Mouse (Mus musculus) heart, embryonic 14.5 days (tissue): ENCODE measurements at regions not wholly inside any gene's neighbourhood (a gene's known extent, or its start where the extent isn't known, plus 50 kb on each side); places are given as distances from the start of the nearest gene placed in this dataset.

Experiments used
- ATAC-seq: fragments of 200-750 bp; cut with Nextera tagmentation; 2 replicates; pipeline ENCODE4 v1.8.0; 2017; ENCODE audit warnings: low read depth, moderate TSS enrichment; ENCODE audit not compliant: insufficient number of reproducible peaks, insufficient read depth, low FRiP score
- H3K27ac ChIP-seq, 2 experiments: fragments of 200-500 bp in 1 of 2; fragments of 300-500 bp in 1 of 2; sonication (generic) in 1 of 2; replicated peaks in 1 of 2; 2 replicates each; pipeline ENCODE4 v1.5.1; 2012 to 2014; ENCODE audit warnings: low read depth in 2 of 2, low read length in 2 of 2, control low read depth in 1 of 2, mild to moderate bottlenecking in 1 of 2, mixed read lengths in 1 of 2; ENCODE audit not compliant: control insufficient read depth in 1 of 2, insufficient read depth in 1 of 2
- H3K27me3 ChIP-seq: fragments of 300-500 bp; sonication (generic); 2 replicates; pipeline ENCODE4 v1.6.1; 2014; ENCODE audit warnings: mild to moderate bottlenecking, low read length, control low read depth; ENCODE audit not compliant: control insufficient read depth, insufficient read depth
- H3K36me3 ChIP-seq: fragments of 300-500 bp; sonication (generic); 2 replicates; pipeline ENCODE4 v1.6.1; 2014; ENCODE audit warnings: mild to moderate bottlenecking, control low read depth, low read length, mixed read lengths; ENCODE audit not compliant: control insufficient read depth, insufficient read depth
- H3K4me1 ChIP-seq, 2 experiments: fragments of 200-500 bp in 1 of 2; fragments of 300-500 bp in 1 of 2; sonication (generic) in 1 of 2; 2 replicates each; pipeline ENCODE4 v1.6.1; 2012 to 2014; ENCODE audit warnings: low read length in 2 of 2, control low read depth in 1 of 2, mixed read lengths in 1 of 2; ENCODE audit not compliant: control insufficient read depth in 2 of 2, insufficient read depth in 2 of 2
- H3K4me2 ChIP-seq: fragments of 300-500 bp; sonication (generic); 2 replicates; pipeline ENCODE4 v1.6.1; 2014; ENCODE audit warnings: mild to moderate bottlenecking, low read length
- H3K4me3 ChIP-seq, 2 experiments: fragments of 200-500 bp in 1 of 2; fragments of 300-500 bp in 1 of 2; sonication (generic) in 1 of 2; 2 replicates each; pipeline ENCODE4 v1.5.1; 2012 to 2014; ENCODE audit warnings: low read length in 2 of 2, mild to moderate bottlenecking in 2 of 2, control low read depth in 1 of 2, low read depth in 1 of 2, moderate library complexity in 1 of 2; ENCODE audit not compliant: control insufficient read depth in 1 of 2, insufficient read depth in 1 of 2
- H3K9ac ChIP-seq: fragments of 300-500 bp; sonication (generic); 2 replicates; pipeline ENCODE4 v1.6.1; 2014; ENCODE audit warnings: mild to moderate bottlenecking, low read length
- H3K9me3 ChIP-seq: fragments of 300-500 bp; sonication (generic); 2 replicates; pipeline ENCODE4 v1.6.1; 2016; ENCODE audit warnings: low read length, control low read depth; ENCODE audit not compliant: control insufficient read depth
- WGBS: fragments of 180-500 bp; shearing (Covaris S2); extraction: QIAGEN DNeasy Blood & Tissue Kit; methylation state at CpG from one replicate; pipeline ENCODE4 v1.1.7; 2014; 5-methylcytosine and 5-hydroxymethylcytosine counted together

DNA sequence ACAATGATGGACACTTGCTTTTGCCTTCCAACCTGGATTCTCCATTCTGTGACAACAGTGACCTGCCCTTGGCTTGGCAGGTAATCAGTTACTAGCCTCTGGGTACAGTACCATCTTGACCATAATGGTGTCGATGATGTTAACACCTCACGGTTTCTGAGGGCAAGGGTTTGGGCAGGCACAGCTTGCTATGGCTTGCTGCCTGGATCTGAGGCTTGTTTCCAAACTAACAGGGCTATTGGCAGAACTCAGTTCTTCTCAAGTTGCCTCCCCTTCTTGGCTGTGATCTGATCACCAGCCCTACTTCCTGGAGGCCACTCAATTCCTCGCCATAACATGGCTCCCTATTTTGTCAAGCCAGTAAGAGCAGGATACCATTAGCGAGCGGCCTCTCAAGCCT, 79.4 kb downstream of the Zfp281 start:
- 86% methylated on average over 5 of the region's 5 CpGs for WGBS
- Histone ChIP-seq H3K27me3 (no peaks in the 10 kb centered on the region), H3K4me2 (no peak overlapping the region), H3K4me1 (peaks cover 0 to under 1% of the 10 kb centered on the region in 2 experiments; a peak in 1 of 4 replicates), H3K9me3 (no peaks in the 10 kb centered on the region), H3K36me3 (no peaks in the 10 kb centered on the region), H3K27ac (no peak overlapping the region), H3K9ac (no peak overlapping the region), H3K4me3 (no peak overlapping the region)
- no peak for ATAC-seq

DNA sequence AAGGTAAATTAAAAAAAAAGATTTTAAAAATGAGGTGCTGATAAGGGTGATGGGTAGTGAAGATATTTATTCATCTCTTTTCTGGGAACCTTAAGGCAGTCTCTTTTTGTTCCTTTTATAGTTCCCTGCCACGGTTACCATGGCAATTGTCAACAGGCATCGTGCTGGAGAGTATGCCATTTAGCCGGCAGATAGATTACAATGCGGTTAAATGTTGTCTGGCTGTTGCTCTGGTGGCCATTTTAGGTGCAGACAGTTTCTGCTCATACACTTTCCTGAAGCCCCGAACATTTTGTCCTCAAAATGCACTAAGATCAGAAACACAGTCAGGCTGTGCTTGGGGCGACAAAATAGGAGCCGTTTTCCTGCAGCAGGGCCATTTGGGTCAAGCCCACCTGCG, 81.8 kb downstream of the Zfp281 start:
- Histone ChIP-seq H3K9ac (no peak overlapping the region), H3K27me3 (no peaks in the 10 kb centered on the region), H3K9me3 (no peaks in the 10 kb centered on the region), H3K4me2 (no peak overlapping the region), H3K27ac (no peak overlapping the region), H3K4me3 (no peak overlapping the region), H3K36me3 (no peaks in the 10 kb centered on the region), H3K4me1 (no peaks in the 10 kb centered on the region)
- 59% methylated on average over 8 of the region's 8 CpGs for WGBS
- ATAC-seq, result no peak

DNA sequence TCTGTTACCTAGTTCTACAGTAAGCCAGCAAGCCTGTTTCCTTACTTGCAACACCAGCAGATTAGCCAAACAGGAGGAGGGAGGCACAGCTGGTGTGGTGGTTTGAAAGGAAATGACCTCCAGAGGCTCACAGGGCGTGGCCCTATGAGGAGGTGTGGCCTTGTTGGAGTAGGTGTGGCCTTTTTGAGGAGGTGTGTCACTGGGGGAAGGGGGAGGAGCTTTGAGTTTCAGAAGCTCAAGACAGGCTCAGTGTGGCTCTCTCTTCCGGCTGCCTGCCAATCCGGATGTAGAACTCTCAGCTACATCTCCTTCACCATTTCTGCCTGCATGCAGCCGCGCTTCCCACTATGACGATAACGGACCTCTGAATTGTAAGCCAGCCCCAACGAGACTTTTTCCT, 82.7 kb downstream of the Zfp281 start:
- H3K36me3 ChIP-seq, result no peaks in the 10 kb centered on the region
- no peak for ATAC-seq
- H3K9me3 ChIP-seq, result no peaks in the 10 kb centered on the region
- H3K4me2 ChIP-seq, result no peak overlapping the region
- no peaks in the 10 kb centered on the region for H3K4me1 ChIP-seq
- no peak overlapping the region for H3K4me3 ChIP-seq
- no peaks in the 10 kb centered on the region for H3K27me3 ChIP-seq
- H3K9ac ChIP-seq, result no peak overlapping the region
- 76% methylated on average over 8 of the region's 8 CpGs for WGBS
- no peak overlapping the region for H3K27ac ChIP-seq

GRCm38 (mm10) chr1:136707866-136708265, 83.2 kb downstream of the Zfp281 start:
- Histone ChIP-seq H3K27ac (no peak overlapping the region), H3K4me1 (no peaks in the 10 kb centered on the region), H3K4me3 (no peak overlapping the region), H3K9me3 (no peaks in the 10 kb centered on the region), H3K27me3 (no peaks in the 10 kb centered on the region), H3K36me3 (no peaks in the 10 kb centered on the region), H3K9ac (no peak overlapping the region), H3K4me2 (no peak overlapping the region)
- 92% methylated on average over 12 of the region's 12 CpGs for WGBS
- ATAC-seq, result no peak

DNA sequence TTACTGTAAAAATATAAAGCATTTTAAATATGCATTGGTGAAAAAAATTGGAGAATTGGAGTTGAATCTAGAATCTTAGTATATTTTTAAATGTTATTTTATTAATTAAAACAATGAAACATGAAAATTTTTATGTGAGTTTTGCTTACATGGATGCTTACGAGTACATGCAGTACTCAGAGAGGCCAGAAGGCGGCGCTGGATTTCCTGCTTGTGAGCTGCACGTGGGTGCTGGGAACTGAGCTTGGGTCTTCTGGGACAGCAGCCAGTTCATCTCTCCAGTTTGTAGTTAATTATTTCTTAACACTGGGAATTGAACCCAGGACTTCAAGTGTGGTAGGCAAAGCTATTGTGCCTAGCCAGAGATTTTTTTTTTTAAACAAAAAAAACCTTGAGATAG, 85.5 kb downstream of the Zfp281 start:
- H3K27me3 ChIP-seq, result no peaks in the 10 kb centered on the region
- no peak overlapping the region for H3K27ac ChIP-seq
- H3K4me1 ChIP-seq, result no peaks in the 10 kb centered on the region
- H3K9ac ChIP-seq, result no peak overlapping the region
- ATAC-seq, result no peak
- WGBS, result 63% methylated on average over 4 of the region's 4 CpGs
- H3K9me3 ChIP-seq, result no peaks in the 10 kb centered on the region
- no peak overlapping the region for H3K4me3 ChIP-seq
- H3K36me3 ChIP-seq, result no peaks in the 10 kb centered on the region
- no peak overlapping the region for H3K4me2 ChIP-seq

DNA sequence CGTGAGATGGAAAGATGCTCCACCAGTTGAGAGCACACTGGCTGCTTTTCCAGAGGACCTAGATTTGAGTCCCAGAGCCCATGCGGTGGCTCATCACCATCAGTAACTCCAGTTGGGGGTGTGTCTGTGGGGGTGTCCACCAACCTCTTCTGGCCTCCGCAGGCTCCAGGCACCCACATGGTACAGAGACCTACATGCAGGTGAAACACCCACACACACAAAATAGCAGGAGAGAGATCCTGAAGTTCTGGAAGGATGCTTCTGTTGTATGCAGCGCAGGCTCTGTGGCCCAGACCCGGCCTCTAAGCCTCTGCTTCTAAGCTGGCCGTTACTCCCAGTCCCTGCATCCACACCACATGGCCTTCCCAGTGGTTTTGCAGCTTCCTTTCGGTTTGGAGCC, 86.5 kb downstream of the Zfp281 start:
- H3K9me3 ChIP-seq, result no peaks in the 10 kb centered on the region
- H3K27ac ChIP-seq, result no peak overlapping the region
- 78% methylated on average over 7 of the region's 7 CpGs for whole genome bisulfite sequencing
- no peak for ATAC-seq
- no peak overlapping the region for H3K4me2 ChIP-seq
- H3K27me3 ChIP-seq, result no peaks in the 10 kb centered on the region
- H3K4me1 ChIP-seq, result no peaks in the 10 kb centered on the region
- H3K4me3 ChIP-seq, result no peak overlapping the region
- no peak overlapping the region for H3K9ac ChIP-seq
- no peaks in the 10 kb centered on the region for H3K36me3 ChIP-seq

- 85% methylated on average over 4 of the region's 4 CpGs for WGBS
- no peak overlapping the region for H3K4me2 ChIP-seq
- H3K36me3 ChIP-seq, result no peaks in the 10 kb centered on the region
- no peak for ATAC-seq
- H3K9me3 ChIP-seq, result no peaks in the 10 kb centered on the region
- H3K9ac ChIP-seq, result no peak overlapping the region
- no peak overlapping the region for H3K4me3 ChIP-seq
- no peaks in the 10 kb centered on the region for H3K27me3 ChIP-seq
- H3K4me1 ChIP-seq, result no peaks in the 10 kb centered on the region; a peak in 1 of 4 replicates
- H3K27ac ChIP-seq, result no peak overlapping the region
These were observed 89.4 kb downstream of the Zfp281 start for GRCm38 (mm10) chr1:136714077-136714476.

- no peak overlapping the region for H3K4me2 ChIP-seq
- peaks cover 0 to 3% of the 10 kb centered on the region in 2 experiments; a peak in 2 of 4 replicates for H3K4me1 ChIP-seq
- H3K36me3 ChIP-seq, result no peaks in the 10 kb centered on the region
- H3K27ac ChIP-seq, result no peak overlapping the region
- 78% methylated on average over 11 of the region's 11 CpGs for WGBS
- no peak for ATAC-seq
- H3K27me3 ChIP-seq, result no peaks in the 10 kb centered on the region
- H3K9ac ChIP-seq, result no peak overlapping the region
- no peaks in the 10 kb centered on the region for H3K9me3 ChIP-seq
- H3K4me3 ChIP-seq, result no peak overlapping the region
These were observed 90.3 kb downstream of the Zfp281 start for GRCm38 (mm10) chr1:136714987-136715386.
